Mouse (Mus musculus): Measurements from ENCODE around the gene Serinc4. TPM values are rescaled to one million over a fixed set of nuclear protein-coding genes. Genes with fewer than 3 reads are reported as not detected.
"Not testable (repeated sequence)": the region's sequence is repeated elsewhere in the genome, so short reads cannot be mapped to it uniquely, and the experiment has no call there.

Serinc4 gene
- polyA plus RNA-seq, 1 experiment = 3.1 TPM

DNA sequence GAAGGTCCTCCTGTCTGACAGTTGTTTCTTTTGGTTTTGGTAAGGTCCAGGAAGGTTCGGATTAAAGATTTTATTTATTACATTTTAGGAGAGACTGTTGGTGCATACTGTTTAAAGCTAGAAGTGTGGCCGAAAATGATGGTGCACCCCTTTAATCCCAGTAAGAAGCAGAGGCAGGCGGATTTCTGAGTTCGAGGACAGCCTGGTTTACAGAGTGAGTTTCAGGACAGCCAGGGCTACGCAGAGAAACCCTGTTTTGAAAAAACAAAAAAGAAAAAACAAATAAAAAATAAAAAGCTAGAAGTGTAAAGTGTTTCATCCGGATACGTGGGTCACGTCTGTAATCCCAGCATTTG lies 17.6 kb upstream of the Serinc4 start:
- no peaks in the 10 kb centered on the region for H3K27me3 ChIP-seq (ENCODE audit: control insufficient read depth, insufficient read depth, low read length)
- TF ChIP-seq POLR2A (IDR thresholded peaks at IDR 0.05; ENCODE audit: control insufficient read depth, low read depth, low read length) = no peak
- no peak for TF ChIP-seq CTCF (IDR thresholded peaks at IDR 0.05; ENCODE audit: control insufficient read depth, insufficient read depth, insufficient replicate concordance, low read depth, low read length)
- H3K4me3 ChIP-seq (ENCODE audit: control insufficient read depth, low read depth, low read length) = peak overlapping the region; percentile 96
- no peaks in the 10 kb centered on the region for H3K4me1 ChIP-seq (ENCODE audit: control insufficient read depth, insufficient read depth, low read length)
- H3K36me3 ChIP-seq (ENCODE audit: control insufficient read depth, insufficient read depth, low read length) = no peaks in the 10 kb centered on the region
- H3K27ac ChIP-seq (ENCODE audit: control insufficient read depth, insufficient read depth, low read depth, low read length) = peak overlapping the region; percentile 93

DNA sequence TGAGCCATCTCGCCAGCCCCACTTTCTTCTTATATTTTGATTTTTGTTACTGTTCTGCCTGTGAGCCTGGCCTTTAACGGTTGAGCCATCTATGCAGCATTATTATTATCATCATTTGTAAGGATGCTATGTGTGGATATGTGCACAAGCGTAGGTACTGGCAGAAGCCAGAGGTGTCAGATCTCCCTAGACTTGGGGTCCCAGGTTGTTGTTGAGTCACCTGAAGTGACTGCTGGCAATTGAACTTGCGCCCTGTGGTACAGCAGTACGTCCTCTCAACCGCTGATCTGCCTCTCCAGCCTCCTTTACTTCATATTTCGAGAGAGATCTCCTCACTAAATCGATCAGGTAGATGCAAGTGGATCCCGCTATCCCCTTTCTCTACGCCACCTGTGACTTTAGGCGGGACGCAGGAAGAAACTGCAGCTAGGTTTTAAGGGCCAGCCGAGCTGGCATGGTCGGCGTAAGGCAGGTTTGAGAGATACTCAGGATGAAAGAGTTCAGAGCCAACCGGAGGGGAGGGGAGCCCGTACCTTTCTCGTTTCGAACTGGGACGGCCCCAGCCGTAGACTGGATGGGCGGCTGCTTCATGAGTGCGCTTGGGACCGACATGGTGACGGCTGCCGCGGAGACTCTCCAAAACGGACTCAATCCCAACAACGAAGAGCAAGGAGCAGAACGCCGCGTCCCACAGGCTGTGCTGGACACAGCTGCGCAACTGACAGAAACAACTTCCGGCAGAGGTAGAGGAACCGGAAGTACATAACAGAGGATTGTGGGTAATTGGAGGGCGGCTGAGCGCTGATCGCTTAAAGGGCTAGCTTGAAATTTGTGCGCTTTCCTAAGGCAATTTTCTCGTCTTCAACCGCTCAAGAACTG lies 17.0 kb upstream of the Serinc4 start, which contains the start of gene Mfap1b:
Mfap1b (minus strand) TSS at position 767 of the 879 bp plus-strand sequence.
- TF ChIP-seq POLR2A (IDR thresholded peaks at IDR 0.05; ENCODE audit: control insufficient read depth, low read depth, low read length) = peak; percentile 97
- not testable (repeated sequence) for H3K27me3 ChIP-seq (ENCODE audit: control insufficient read depth, insufficient read depth, low read length); H3K4me1 ChIP-seq (ENCODE audit: control insufficient read depth, insufficient read depth, low read length); H3K36me3 ChIP-seq (ENCODE audit: control insufficient read depth, insufficient read depth, low read length)
- peak within 1 kb of the TSS; percentile 96 for H3K4me3 ChIP-seq (ENCODE audit: control insufficient read depth, low read depth, low read length)
- peak within 1 kb of the TSS; percentile 93 for H3K27ac ChIP-seq (ENCODE audit: control insufficient read depth, insufficient read depth, low read depth, low read length)

DNA sequence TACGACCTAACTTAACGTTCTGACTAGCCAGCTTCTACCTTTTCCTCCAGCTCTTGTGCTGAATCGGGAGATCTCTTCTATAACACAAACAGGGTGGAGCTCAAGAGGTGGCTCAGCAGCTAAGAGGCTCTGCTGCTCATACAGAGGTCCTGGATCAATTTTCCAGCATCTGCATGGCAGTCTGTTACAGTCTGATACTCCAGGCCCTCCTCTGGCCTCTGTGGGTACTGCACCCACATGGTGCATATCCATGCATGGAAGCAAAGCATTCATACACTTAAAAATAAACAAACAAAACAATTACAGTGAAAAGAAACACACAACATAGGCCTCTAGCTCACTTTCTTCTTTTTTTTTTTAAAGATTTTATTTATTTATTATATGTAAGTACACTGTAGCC lies 16.2 kb upstream of the Serinc4 start:
- H3K36me3 ChIP-seq (ENCODE audit: control insufficient read depth, insufficient read depth, low read length); H3K27ac ChIP-seq (ENCODE audit: control insufficient read depth, insufficient read depth, low read depth, low read length); H3K4me1 ChIP-seq (ENCODE audit: control insufficient read depth, insufficient read depth, low read length); H3K27me3 ChIP-seq (ENCODE audit: control insufficient read depth, insufficient read depth, low read length); H3K4me3 ChIP-seq (ENCODE audit: control insufficient read depth, low read depth, low read length): not testable (repeated sequence)

DNA sequence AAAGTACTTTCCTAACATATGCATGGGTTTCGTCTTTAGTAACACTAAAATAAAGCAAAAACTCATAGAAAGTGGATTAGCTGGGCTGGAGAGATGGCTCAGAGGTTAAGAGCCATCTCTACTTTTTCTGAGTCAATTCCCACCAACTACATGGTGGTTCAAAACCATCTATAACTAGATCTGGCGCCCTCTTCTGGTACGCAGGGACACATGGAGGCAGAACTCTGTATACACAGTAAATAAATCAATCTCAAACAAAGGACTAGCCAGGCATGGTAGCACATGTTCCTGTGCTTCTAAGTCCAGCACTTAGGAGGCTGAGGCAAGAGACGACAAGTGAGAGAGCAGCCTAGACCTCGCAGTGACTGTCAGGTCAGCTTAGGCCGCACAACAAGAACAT lies 12.4 kb upstream of the Serinc4 start:
- not testable (repeated sequence) for H3K27ac ChIP-seq (ENCODE audit: control insufficient read depth, insufficient read depth, low read depth, low read length); H3K4me1 ChIP-seq (ENCODE audit: control insufficient read depth, insufficient read depth, low read length); H3K4me3 ChIP-seq (ENCODE audit: control insufficient read depth, low read depth, low read length); H3K27me3 ChIP-seq (ENCODE audit: control insufficient read depth, insufficient read depth, low read length); H3K36me3 ChIP-seq (ENCODE audit: control insufficient read depth, insufficient read depth, low read length)

DNA sequence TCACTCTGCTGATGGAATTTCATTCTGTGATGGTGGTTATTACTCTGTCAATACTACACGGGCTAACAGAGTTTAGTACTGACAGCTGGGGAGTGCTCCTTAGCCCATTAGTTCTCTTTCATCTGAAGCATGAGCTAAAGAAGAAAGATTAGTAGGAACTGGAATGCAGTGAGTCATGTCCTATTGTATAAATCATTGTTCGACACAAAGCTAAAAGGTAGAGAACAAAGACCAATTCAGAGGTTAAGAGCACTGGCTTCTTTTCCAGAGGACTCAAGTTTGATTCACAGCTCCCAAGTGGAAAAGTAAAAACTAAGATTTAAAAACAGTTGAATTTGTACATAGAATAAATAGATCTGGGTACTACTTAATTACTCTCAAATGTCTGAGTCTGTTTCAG lies 3.5 kb upstream of the Serinc4 start:
- no peak overlapping the region for H3K27ac ChIP-seq (ENCODE audit: control insufficient read depth, insufficient read depth, low read depth, low read length)
- peaks cover 3% of the 10 kb centered on the region for H3K4me1 ChIP-seq (ENCODE audit: control insufficient read depth, insufficient read depth, low read length)
- no peaks in the 10 kb centered on the region for H3K27me3 ChIP-seq (ENCODE audit: control insufficient read depth, insufficient read depth, low read length)
- no peak for TF ChIP-seq POLR2A (IDR thresholded peaks at IDR 0.05; ENCODE audit: control insufficient read depth, low read depth, low read length)
- TF ChIP-seq CTCF (IDR thresholded peaks at IDR 0.05; ENCODE audit: control insufficient read depth, insufficient read depth, insufficient replicate concordance, low read depth, low read length) = no peak
- H3K36me3 ChIP-seq (ENCODE audit: control insufficient read depth, insufficient read depth, low read length) = no peaks in the 10 kb centered on the region
- no peak overlapping the region; the same call in 1 of the 2 replicates for H3K4me3 ChIP-seq (ENCODE audit: control insufficient read depth, low read depth, low read length)

DNA sequence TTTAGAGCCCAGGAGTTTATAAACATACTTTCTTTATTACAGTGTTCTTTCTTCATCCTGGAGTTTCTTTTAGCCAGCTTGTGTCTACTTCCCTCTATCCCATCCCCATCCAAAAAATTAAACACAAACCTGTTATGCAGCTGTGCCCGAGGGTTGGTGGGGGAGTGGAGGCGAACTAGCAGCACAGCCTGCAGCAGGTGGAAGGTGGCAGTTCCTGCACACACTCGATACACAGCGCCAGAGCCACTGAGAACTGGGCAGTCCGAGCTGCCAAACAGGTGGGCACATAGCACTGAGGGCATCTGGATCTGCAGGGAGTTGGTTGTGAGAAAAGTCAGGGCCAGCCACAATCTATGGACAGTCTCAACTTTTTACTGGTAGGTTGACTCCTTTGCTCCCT lies 1.0 kb downstream of the Serinc4 start:
- Histone ChIP-seq H3K4me3 (ENCODE audit: control insufficient read depth, low read depth, low read length) (no peak overlapping the region; the same call in 1 of the 2 replicates), H3K36me3 (ENCODE audit: control insufficient read depth, insufficient read depth, low read length) (no peaks in the 10 kb centered on the region; the same call in 1 of the 2 replicates), H3K27me3 (ENCODE audit: control insufficient read depth, insufficient read depth, low read length) (no peaks in the 10 kb centered on the region), H3K27ac (ENCODE audit: control insufficient read depth, insufficient read depth, low read depth, low read length) (no peak overlapping the region), H3K4me1 (ENCODE audit: control insufficient read depth, insufficient read depth, low read length) (peaks cover 3% of the 10 kb centered on the region)
- TF ChIP-seq POLR2A (IDR thresholded peaks at IDR 0.05; ENCODE audit: control insufficient read depth, low read depth, low read length) = no peak
- no peak for TF ChIP-seq CTCF (IDR thresholded peaks at IDR 0.05; ENCODE audit: control insufficient read depth, insufficient read depth, insufficient replicate concordance, low read depth, low read length)

DNA sequence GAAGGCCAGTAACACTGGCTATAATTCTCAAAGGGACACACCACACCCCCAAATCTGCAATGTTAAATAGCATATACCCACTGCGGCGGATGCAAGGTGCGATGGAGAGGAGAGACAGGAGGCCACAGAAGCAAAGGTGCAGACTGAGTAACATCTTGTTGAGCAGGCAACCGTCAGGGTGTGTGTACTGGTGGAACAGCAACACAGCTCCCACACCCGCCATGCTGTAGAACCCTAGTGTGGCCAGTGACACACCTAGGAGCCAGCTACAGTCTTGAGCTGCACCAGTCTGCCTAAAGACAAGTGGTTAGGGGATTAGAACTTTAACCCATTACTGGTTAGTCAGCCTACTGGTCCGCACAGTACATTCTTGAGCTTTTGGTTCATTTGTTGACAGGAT lies 2.7 kb downstream of the Serinc4 start:
- Histone ChIP-seq H3K36me3 (ENCODE audit: control insufficient read depth, insufficient read depth, low read length) (peaks cover 2% of the 10 kb centered on the region), H3K4me3 (ENCODE audit: control insufficient read depth, low read depth, low read length) (no peak overlapping the region)
- no peak for TF ChIP-seq POLR2A (IDR thresholded peaks at IDR 0.05; ENCODE audit: control insufficient read depth, low read depth, low read length)
- no peak for TF ChIP-seq CTCF (IDR thresholded peaks at IDR 0.05; ENCODE audit: control insufficient read depth, insufficient read depth, insufficient replicate concordance, low read depth, low read length)

GRCm38 (mm10) chr2:121452990-121453389 lies 3.6 kb downstream of the Serinc4 start, which contains the start of gene Hypk:
TSS of gene Hypk (plus strand) at chr2:121453290.
- TF ChIP-seq CTCF (IDR thresholded peaks at IDR 0.05; ENCODE audit: control insufficient read depth, insufficient read depth, insufficient replicate concordance, low read depth, low read length) (no peak), POLR2A (IDR thresholded peaks at IDR 0.05; ENCODE audit: control insufficient read depth, low read depth, low read length) (no peak)
- Histone ChIP-seq H3K36me3 (ENCODE audit: control insufficient read depth, insufficient read depth, low read length) (peaks cover 2% of the 10 kb centered on the region), H3K4me3 (ENCODE audit: control insufficient read depth, low read depth, low read length) (no peak within 1 kb of the TSS)

More for the DNA sequence above, 2.7 kb downstream of the Serinc4 start:
- H3K27ac ChIP-seq (ENCODE audit: control insufficient read depth, insufficient read depth, low read depth, low read length) = no peak overlapping the region
- peaks cover 5% of the 10 kb centered on the region for H3K4me1 ChIP-seq (ENCODE audit: control insufficient read depth, insufficient read depth, low read length)
- no peaks in the 10 kb centered on the region for H3K27me3 ChIP-seq (ENCODE audit: control insufficient read depth, insufficient read depth, low read length)

More at GRCm38 (mm10) chr2:121452990-121453389, 3.6 kb downstream of the Serinc4 start, which contains the start of gene Hypk:
- Histone ChIP-seq H3K27ac (ENCODE audit: control insufficient read depth, insufficient read depth, low read depth, low read length) (no peak within 1 kb of the TSS), H3K27me3 (ENCODE audit: control insufficient read depth, insufficient read depth, low read length) (no peaks in the 10 kb centered on the region), H3K4me1 (ENCODE audit: control insufficient read depth, insufficient read depth, low read length) (peaks cover 5% of the 10 kb centered on the region)

Measured in testis, adult 2 months (tissue).